Mouse (Mus musculus) neural tube, embryonic 15.5 days (tissue): ENCODE data around the gene Zfp989. TPM values are rescaled to one million over a fixed set of nuclear protein-coding genes. Genes with fewer than 3 reads are reported as not detected.
"Not testable (repeated sequence)": the region's sequence is repeated elsewhere in the genome, so short reads cannot be mapped to it uniquely, and the experiment has no call there.

Experiments
- ATAC-seq: fragments of 200-750 bp; cut with Nextera tagmentation; 2 replicates; pipeline ENCODE4 v1.8.0; 2017; ENCODE audit warnings: mild to moderate bottlenecking, moderate TSS enrichment, moderate library complexity; ENCODE audit not compliant: low FRiP score
- H3K27ac ChIP-seq: fragments of 300-500 bp; sonication (generic); replicated peaks from 2 replicates; pipeline ENCODE4 v1.5.1; 2015; ENCODE audit warnings: mild to moderate bottlenecking, inconsistent platforms
- H3K27me3 ChIP-seq: fragments of 300-500 bp; sonication (generic); replicated peaks from 2 replicates; pipeline ENCODE4 v1.6.1; 2015; ENCODE audit warnings: inconsistent platforms
- H3K36me3 ChIP-seq: fragments of 300-500 bp; sonication (generic); 2 replicates; pipeline ENCODE4 v1.6.1; 2015; ENCODE audit warnings: inconsistent platforms
- H3K4me1 ChIP-seq: fragments of 300-500 bp; sonication (generic); 2 replicates; pipeline ENCODE4 v1.6.1; 2015; ENCODE audit warnings: inconsistent platforms
- H3K4me2 ChIP-seq: fragments of 300-500 bp; sonication (generic); 2 replicates; pipeline ENCODE4 v1.6.1; 2015; ENCODE audit warnings: inconsistent platforms, mild to moderate bottlenecking, moderate library complexity
- H3K4me3 ChIP-seq: fragments of 300-500 bp; sonication (generic); replicated peaks from 2 replicates; pipeline ENCODE4 v1.5.1; 2015; ENCODE audit warnings: mild to moderate bottlenecking, inconsistent platforms
- H3K9ac ChIP-seq: fragments of 300-500 bp; sonication (generic); replicated peaks from 2 replicates; pipeline ENCODE4 v1.6.1; 2015; ENCODE audit warnings: mild to moderate bottlenecking, inconsistent platforms
- H3K9me3 ChIP-seq: fragments of 300-500 bp; sonication (generic); replicated peaks from 2 replicates; pipeline ENCODE4 v1.6.1; 2016; ENCODE audit warnings: inconsistent platforms
- WGBS: fragments of 180-500 bp; shearing (Covaris S2); methylation state at CpG from one replicate; pipeline ENCODE4 v1.1.7; 2015; ENCODE audit warnings: mixed read lengths; 5-methylcytosine and 5-hydroxymethylcytosine counted together
- polyA plus RNA-seq: library from polyadenylated mRNA; unstranded; fragments of >200 nt; fragmentation: Nextera tagmentation; extraction: Ambion mirVana; gene quantifications from 2 replicates; pipeline ENCODE4 v1.2.1, GENCODE M21; 2015

Zfp989 gene
- 0.14 and 0.15 TPM in 2 replicates for polyA plus RNA-seq

GRCm38 (mm10) chr4:146971757-146972156 lies at the start of gene Zfp989:
TSS of gene Zfp989 (plus strand) at chr4:146971976.
- H3K4me3 ChIP-seq, H3K4me2 ChIP-seq, H3K9me3 ChIP-seq, H3K36me3 ChIP-seq, H3K9ac ChIP-seq, ATAC-seq, H3K27me3 ChIP-seq, H3K4me1 ChIP-seq, H3K27ac ChIP-seq: not testable (repeated sequence)
- 81% methylated on average over 5 of the region's 5 CpGs for WGBS

GRCm38 (mm10) chr4:146932311-146933082 lies 39.3 kb upstream of the Zfp989 start:
- Histone ChIP-seq H3K36me3 (no peaks in the 10 kb centered on the region), H3K4me1 (no peaks in the 10 kb centered on the region), H3K9ac (no peak overlapping the region), H3K9me3 (peaks cover 21% of the 10 kb centered on the region; the same call in 1 of the 2 replicates), H3K27ac (no peak overlapping the region), H3K27me3 (no peaks in the 10 kb centered on the region), H3K4me3 (peak overlapping the region; percentile 30), H3K4me2 (peak overlapping the region; percentile 50)
- WGBS, result 8% methylated on average over 77 of the region's 77 CpGs
- ATAC-seq, result peak; percentile 82

GRCm38 (mm10) chr4:146941691-146942090 lies 30.1 kb upstream of the Zfp989 start:
- peaks cover 14% of the 10 kb centered on the region for H3K9me3 ChIP-seq
- ATAC-seq, H3K27ac ChIP-seq, H3K9ac ChIP-seq, H3K36me3 ChIP-seq, H3K4me1 ChIP-seq, H3K27me3 ChIP-seq, H3K4me2 ChIP-seq, H3K4me3 ChIP-seq: not testable (repeated sequence)
- 56% methylated on average over 32 of the region's 32 CpGs for WGBS

- ATAC-seq, H3K36me3 ChIP-seq, H3K9me3 ChIP-seq, H3K27ac ChIP-seq, H3K27me3 ChIP-seq, H3K9ac ChIP-seq, H3K4me3 ChIP-seq, H3K4me1 ChIP-seq, H3K4me2 ChIP-seq: not testable (repeated sequence)
- WGBS, result 19% methylated on average over 2 of the region's 2 CpGs
These were observed 4.8 kb downstream of the Zfp989 start for GRCm38 (mm10) chr4:146976581-146976980.

GRCm38 (mm10) chr4:147018400-147018799 lies 46.6 kb downstream of the Zfp989 start:
- not testable (repeated sequence) for H3K4me2 ChIP-seq, H3K9ac ChIP-seq, H3K36me3 ChIP-seq, H3K27me3 ChIP-seq, H3K27ac ChIP-seq, H3K4me3 ChIP-seq, H3K9me3 ChIP-seq, ATAC-seq, H3K4me1 ChIP-seq
- no CpG with 5 or more reads among the region's 1 CpGs for WGBS

GRCm38 (mm10) chr4:147021550-147021949 lies 49.8 kb downstream of the Zfp989 start, which contains the start of gene Rex2:
TSS of gene Rex2 (plus strand) at chr4:147021850.
- H3K4me3 ChIP-seq, H3K4me1 ChIP-seq, ATAC-seq, H3K4me2 ChIP-seq, H3K36me3 ChIP-seq, H3K27ac ChIP-seq, H3K9me3 ChIP-seq, H3K27me3 ChIP-seq, H3K9ac ChIP-seq: not testable (repeated sequence)
- no CpG with 5 or more reads among the region's 6 CpGs for WGBS

- ATAC-seq, H3K4me3 ChIP-seq, H3K27ac ChIP-seq, H3K36me3 ChIP-seq, H3K4me2 ChIP-seq, H3K27me3 ChIP-seq, H3K9ac ChIP-seq, H3K9me3 ChIP-seq, H3K4me1 ChIP-seq: not testable (repeated sequence)
- WGBS, result 76% methylated on average over 1 of the region's 1 CpGs
These were observed 54.6 kb downstream of the Zfp989 start for GRCm38 (mm10) chr4:147026374-147026773.

GRCm38 (mm10) chr4:147031308-147032036 lies 59.7 kb downstream of the Zfp989 start:
- 90% methylated on average over 1 of the region's 2 CpGs for WGBS

More at GRCm38 (mm10) chr4:147031308-147032036, 59.7 kb downstream of the Zfp989 start:
- not testable (repeated sequence) for H3K4me3 ChIP-seq, H3K4me2 ChIP-seq, H3K4me1 ChIP-seq, ATAC-seq, H3K27ac ChIP-seq, H3K27me3 ChIP-seq, H3K9me3 ChIP-seq, H3K36me3 ChIP-seq, H3K9ac ChIP-seq

Other genes with a start within 250 kb of the Zfp989 start
- gene Gm21411, start 62.4 kb upstream of the Zfp989 start, polyA plus RNA-seq, result not detected in 2 replicates
- gene Rex2, start 49.9 kb downstream of the Zfp989 start, polyA plus RNA-seq, result not detected in 2 replicates
- 4.4 and 5.8 TPM in 2 replicates for gene Zfp991, start 160.1 kb downstream of the Zfp989 start, polyA plus RNA-seq